Mouse (Mus musculus) lung, postnatal 0 days (tissue): Measurements from ENCODE around the gene Tgfa. TPM values are rescaled to one million over a fixed set of nuclear protein-coding genes. Genes with fewer than 3 reads are reported as not detected.

Source experiments
- ATAC-seq: fragments of 200-750 bp; cut with Nextera tagmentation; 2 replicates; pipeline ENCODE4 v1.8.0; 2017; ENCODE audit warnings: moderate library complexity
- DNase-seq: peaks from one replicate; pipeline ENCODE4 v3.0.0-alpha.2; 2016; ENCODE audit warnings: low spot score
- H3K27ac ChIP-seq: fragments of 300-500 bp; sonication (generic); 2 replicates; pipeline ENCODE4 v1.5.1; 2014; ENCODE audit warnings: antibody characterized with exemption, mild to moderate bottlenecking, low read length, mixed read lengths
- H3K27me3 ChIP-seq: fragments of 300-500 bp; sonication (generic); replicated peaks from 2 replicates; pipeline ENCODE4 v1.6.1; 2014; ENCODE audit warnings: low read length, mixed read lengths; ENCODE audit not compliant: insufficient read depth
- H3K36me3 ChIP-seq: fragments of 300-500 bp; sonication (generic); 2 replicates; pipeline ENCODE4 v1.6.1; 2014; ENCODE audit warnings: low read length, mixed read lengths; ENCODE audit not compliant: insufficient read depth
- H3K4me1 ChIP-seq: fragments of 300-500 bp; sonication (generic); 2 replicates; pipeline ENCODE4 v1.6.1; 2014; ENCODE audit warnings: antibody characterized with exemption, low read depth, low read length, mixed read lengths; ENCODE audit not compliant: insufficient read depth
- H3K4me2 ChIP-seq: fragments of 300-500 bp; sonication (generic); replicated peaks from 2 replicates; pipeline ENCODE4 v1.6.1; 2014; ENCODE audit warnings: low read depth, mild to moderate bottlenecking, low read length, moderate library complexity, mixed read lengths
- H3K4me3 ChIP-seq: fragments of 300-500 bp; sonication (generic); 2 replicates; pipeline ENCODE4 v1.5.1; 2014; ENCODE audit warnings: low read depth, low read length
- H3K9ac ChIP-seq: fragments of 300-500 bp; sonication (generic); replicated peaks from 2 replicates; pipeline ENCODE4 v1.6.1; 2014; ENCODE audit warnings: low read depth, mild to moderate bottlenecking
- H3K9me3 ChIP-seq: fragments of 300-500 bp; sonication (generic); 2 replicates; pipeline ENCODE4 v1.6.1; 2016; ENCODE audit warnings: low read length, mixed read lengths
- CTCF ChIP-seq: IDR thresholded peaks from 2 replicates; pipeline ENCODE4 v1.5.1; 2016; ENCODE audit warnings: antibody characterized with exemption, mild to moderate bottlenecking
- EP300 ChIP-seq: IDR thresholded peaks from 2 replicates; pipeline ENCODE4 v1.6.1; 2016; ENCODE audit warnings: antibody characterized with exemption, mild to moderate bottlenecking, control low read depth
- WGBS: fragments of 180-500 bp; shearing (Covaris S2); extraction: QIAGEN DNeasy Blood & Tissue Kit; methylation state at CpG from one replicate; pipeline ENCODE4 v1.1.7; 2014; 5-methylcytosine and 5-hydroxymethylcytosine counted together
- polyA plus RNA-seq: library from polyadenylated mRNA; unstranded; fragments of >200 nt; fragmentation: Nextera tagmentation; extraction: Ambion mirVana; gene quantifications from 2 replicates; pipeline ENCODE4 v1.2.1, GENCODE M21; 2015

The Tgfa gene
- polyA plus RNA-seq, 1 experiment from 2014 or later, result 1.9 TPM

DNA sequence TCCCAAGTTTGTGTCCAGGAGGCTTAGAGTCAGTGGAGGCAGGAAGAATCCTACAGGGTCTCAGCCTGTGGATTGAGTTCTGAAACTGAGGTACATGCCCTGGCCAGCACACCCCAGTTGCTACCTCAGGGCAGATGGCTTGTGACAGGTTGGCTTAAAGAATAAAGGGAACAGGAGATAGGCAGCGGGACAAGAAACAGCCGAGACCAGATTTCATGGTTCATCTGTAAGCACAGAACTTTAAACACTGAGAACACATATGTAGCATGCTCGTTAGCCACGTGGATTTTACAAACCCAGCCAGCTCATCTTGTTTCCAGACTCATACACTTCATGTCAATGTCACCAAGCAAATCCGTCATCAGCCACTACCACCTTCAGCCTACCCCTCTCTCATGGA is 27.2 kb upstream of the Tgfa start:
- H3K9ac ChIP-seq, result no peak overlapping the region
- 70% methylated on average over 5 of the region's 5 CpGs for WGBS
- no peak for TF ChIP-seq EP300
- no peak for TF ChIP-seq CTCF
- H3K4me1 ChIP-seq, result no peaks in the 10 kb centered on the region
- H3K27ac ChIP-seq, result no peak overlapping the region
- no peak for ATAC-seq
- no peaks in the 10 kb centered on the region for H3K36me3 ChIP-seq
- DNase-seq, result no peak
- H3K4me3 ChIP-seq, result no peak overlapping the region
- no peaks in the 10 kb centered on the region for H3K9me3 ChIP-seq
- no peaks in the 10 kb centered on the region for H3K27me3 ChIP-seq
- no peak overlapping the region for H3K4me2 ChIP-seq

DNA sequence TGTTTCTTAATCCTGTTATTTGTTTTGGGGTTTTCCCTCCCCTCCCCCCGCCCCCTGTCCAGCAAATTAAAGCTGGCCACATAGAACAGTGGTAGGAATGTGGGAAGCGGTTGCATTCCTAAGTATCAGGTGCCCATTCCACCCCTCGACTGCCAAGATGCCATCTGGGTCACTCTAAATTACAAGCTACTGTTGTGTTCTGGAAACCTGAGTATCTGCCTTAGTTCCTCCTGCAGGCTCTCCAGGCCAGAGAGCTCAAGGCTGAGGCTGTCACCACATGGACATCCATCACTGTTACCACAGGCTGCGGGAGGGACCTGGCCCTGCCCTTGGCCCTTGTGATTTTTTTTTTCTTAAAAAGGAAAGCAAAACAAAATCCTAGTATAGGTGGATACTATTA is 25.9 kb upstream of the Tgfa start:
- no peak overlapping the region for H3K4me3 ChIP-seq
- H3K27me3 ChIP-seq, result no peaks in the 10 kb centered on the region
- no peak for DNase-seq
- TF ChIP-seq CTCF, result no peak
- TF ChIP-seq EP300, result no peak
- no peak for ATAC-seq
- 42% methylated on average over 4 of the region's 4 CpGs for WGBS
- no peaks in the 10 kb centered on the region for H3K36me3 ChIP-seq
- no peaks in the 10 kb centered on the region for H3K4me1 ChIP-seq
- no peak overlapping the region for H3K9ac ChIP-seq
- H3K4me2 ChIP-seq, result no peak overlapping the region
- no peak overlapping the region for H3K27ac ChIP-seq
- no peaks in the 10 kb centered on the region for H3K9me3 ChIP-seq

GRCm38 (mm10) chr6:86176236-86176635 is 18.8 kb upstream of the Tgfa start:
- Histone ChIP-seq H3K4me3 (no peak overlapping the region), H3K27ac (no peak overlapping the region), H3K27me3 (no peaks in the 10 kb centered on the region), H3K4me1 (no peaks in the 10 kb centered on the region), H3K36me3 (no peaks in the 10 kb centered on the region), H3K9ac (no peak overlapping the region), H3K4me2 (no peak overlapping the region), H3K9me3 (no peaks in the 10 kb centered on the region)
- peak; percentile 54 for DNase-seq
- ATAC-seq, result no peak
- 35% methylated on average over 5 of the region's 5 CpGs for WGBS
- TF ChIP-seq CTCF, result no peak
- no peak for TF ChIP-seq EP300

GRCm38 (mm10) chr6:86176721-86177120 is 18.3 kb upstream of the Tgfa start:
- no peak for TF ChIP-seq EP300
- no peak for TF ChIP-seq CTCF
- Histone ChIP-seq H3K27me3 (no peaks in the 10 kb centered on the region), H3K9me3 (no peaks in the 10 kb centered on the region), H3K4me2 (no peak overlapping the region), H3K27ac (0 out of 2 replicates have a peak overlapping the region, but pooled peaks have one; percentile 32), H3K4me3 (no peak overlapping the region), H3K36me3 (no peaks in the 10 kb centered on the region), H3K9ac (no peak overlapping the region), H3K4me1 (no peaks in the 10 kb centered on the region)
- ATAC-seq (no peak), DNase-seq (no peak)
- 56% methylated on average over 6 of the region's 6 CpGs for WGBS

DNA sequence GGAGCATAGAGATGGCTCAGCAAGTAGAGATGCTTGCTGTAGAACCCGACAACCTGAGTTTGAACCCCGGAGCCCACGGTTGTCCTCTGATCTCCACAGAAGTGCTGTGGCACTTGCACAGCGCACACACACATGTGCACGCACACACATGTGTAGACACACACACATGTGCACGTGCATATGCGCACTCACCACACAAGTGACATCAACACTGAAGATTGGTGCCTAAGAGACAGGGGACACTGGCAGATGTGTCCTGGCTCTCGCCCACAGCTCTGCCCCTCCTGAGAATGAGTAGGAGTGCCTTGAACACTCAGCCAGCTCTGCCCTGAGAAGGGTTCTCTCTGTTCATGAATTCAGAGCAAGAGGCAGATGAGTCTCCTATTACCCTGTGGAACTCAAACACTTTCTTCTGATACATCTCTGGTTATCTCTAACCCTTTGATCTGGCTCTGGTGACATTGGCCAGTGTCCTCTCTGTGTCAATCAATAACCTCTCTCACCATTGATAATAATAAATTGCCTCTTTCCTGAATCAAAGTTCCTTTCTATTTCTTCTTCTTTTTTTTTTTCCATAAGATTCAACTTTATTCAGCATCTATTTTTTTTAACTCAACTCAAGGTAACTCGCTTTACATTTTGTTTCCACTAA is 17.6 kb upstream of the Tgfa start:
- DNase-seq (no peak), ATAC-seq (no peak)
- no peaks in the 10 kb centered on the region for H3K9me3 ChIP-seq
- no peak overlapping the region for H3K4me3 ChIP-seq
- no peaks in the 10 kb centered on the region for H3K36me3 ChIP-seq
- H3K4me1 ChIP-seq, result no peaks in the 10 kb centered on the region
- TF ChIP-seq EP300 (no peak), CTCF (no peak)
- H3K4me2 ChIP-seq, result no peak overlapping the region
- H3K27ac ChIP-seq, result no peak overlapping the region
- WGBS, result 92% methylated on average over 9 of the region's 9 CpGs
- no peak overlapping the region for H3K9ac ChIP-seq
- no peaks in the 10 kb centered on the region for H3K27me3 ChIP-seq

DNA sequence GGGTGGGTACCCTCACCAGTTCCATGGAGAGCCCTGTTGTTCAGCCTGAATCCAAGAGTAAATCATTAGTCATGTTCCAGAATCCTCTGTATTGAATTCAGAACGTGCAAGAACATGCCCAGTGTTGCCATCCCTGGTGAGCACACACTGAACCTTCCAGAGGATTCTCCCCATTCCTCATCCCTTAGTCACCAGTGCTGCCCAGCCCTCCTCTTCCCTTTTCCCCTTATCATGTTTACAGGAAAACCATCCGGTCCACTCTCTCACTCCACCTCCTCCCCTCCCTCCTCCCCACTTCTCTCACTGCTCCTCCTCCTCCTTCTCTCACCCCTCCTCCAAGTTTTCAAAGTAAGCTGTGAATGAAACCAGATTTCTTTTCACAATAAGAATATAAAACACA is 14.4 kb upstream of the Tgfa start:
- ATAC-seq, result peak; percentile 78

DNA sequence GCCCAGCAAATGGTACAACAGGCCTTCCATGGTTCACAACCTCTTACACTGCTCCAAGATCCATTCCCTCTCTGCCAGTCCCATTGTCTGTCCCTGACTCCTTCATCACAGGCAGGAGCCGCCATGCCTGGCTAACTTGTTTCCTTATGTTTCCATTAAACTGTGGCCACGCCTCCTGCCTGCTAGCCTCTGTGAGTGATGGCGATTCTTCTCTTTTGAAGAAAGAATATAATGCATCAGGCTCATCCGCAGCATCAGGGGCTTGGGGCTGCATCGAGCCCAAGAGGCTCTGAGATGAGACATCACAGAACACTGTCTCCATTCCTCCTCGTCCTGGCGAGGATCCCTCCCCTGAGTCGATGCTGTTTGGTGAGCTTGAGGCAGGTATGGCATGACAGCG is 13.0 kb upstream of the Tgfa start:
- ATAC-seq (no peak), DNase-seq (no peak)
- Histone ChIP-seq H3K27ac (no peak overlapping the region), H3K4me1 (no peaks in the 10 kb centered on the region), H3K36me3 (no peaks in the 10 kb centered on the region), H3K4me3 (no peak overlapping the region), H3K9ac (no peak overlapping the region), H3K9me3 (no peaks in the 10 kb centered on the region), H3K27me3 (no peaks in the 10 kb centered on the region), H3K4me2 (no peak overlapping the region)
- WGBS, result 66% methylated on average over 9 of the region's 9 CpGs
- TF ChIP-seq EP300 (no peak), CTCF (no peak)

More for the DNA sequence above, 14.4 kb upstream of the Tgfa start:
- Histone ChIP-seq H3K36me3 (no peaks in the 10 kb centered on the region), H3K9ac (no peak overlapping the region), H3K4me2 (no peak overlapping the region), H3K9me3 (no peaks in the 10 kb centered on the region), H3K27ac (no peak overlapping the region), H3K4me3 (no peak overlapping the region), H3K4me1 (no peaks in the 10 kb centered on the region), H3K27me3 (no peaks in the 10 kb centered on the region)
- TF ChIP-seq EP300, result peak; percentile 85; the same call in 1 of the 2 replicates
- TF ChIP-seq CTCF, result no peak
- peak; percentile 56 for DNase-seq
- WGBS, result 2% methylated on average over 2 of the region's 2 CpGs
